9 mouse cellular contexts compared by ENCODE assay signal in the genomic region with DNA sequence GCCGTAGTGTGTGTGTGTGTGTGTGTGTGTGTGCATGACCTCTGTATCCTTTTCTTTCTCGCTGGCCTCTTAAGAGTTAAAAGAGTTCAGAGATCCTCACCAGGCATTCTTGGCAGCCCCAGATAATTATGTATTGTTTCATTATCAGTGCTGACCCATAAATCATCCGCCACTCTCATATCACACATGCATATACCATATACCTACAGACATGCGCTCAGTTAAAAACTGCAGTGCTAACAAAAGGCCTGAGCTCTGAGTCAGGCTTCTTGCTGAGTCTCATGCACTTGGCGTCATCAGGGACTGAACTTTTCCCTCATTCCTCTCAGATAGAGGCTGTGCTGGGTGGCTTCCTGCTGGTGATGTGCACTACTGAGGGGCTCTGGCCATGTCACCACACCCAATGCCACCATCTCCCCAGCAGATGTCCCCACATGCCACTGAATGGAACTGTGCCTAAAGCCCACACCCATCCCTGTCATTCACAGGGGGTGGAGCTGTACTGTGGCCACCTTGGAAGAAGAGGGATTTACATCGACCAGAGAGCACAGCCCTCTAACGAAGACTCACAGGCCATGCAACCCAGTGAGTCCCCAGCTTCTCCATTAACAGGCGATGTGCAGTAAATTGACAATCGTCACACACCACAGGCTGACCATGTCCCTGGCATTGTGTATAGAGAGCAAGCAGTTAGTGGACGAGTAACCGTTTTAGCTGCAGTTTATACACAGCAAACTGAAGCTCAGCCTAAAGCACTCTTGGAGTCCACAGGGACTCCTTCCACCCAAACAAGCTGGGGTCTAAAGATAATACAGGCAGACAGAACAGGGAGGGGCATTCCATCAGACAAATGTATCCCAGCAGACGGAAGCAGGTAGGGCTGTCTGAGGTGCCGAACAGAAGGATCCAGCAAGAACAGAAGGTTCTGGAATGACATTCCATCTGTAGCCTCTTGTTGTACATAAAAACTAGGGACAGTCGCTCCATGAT. TPM values are rescaled to one million over a fixed set of nuclear protein-coding genes. Genes with fewer than 3 reads are reported as not detected.
DNase-seq lines count a peak whose midpoint lies in the region; ATAC-seq and TF ChIP-seq lines count a peak whose summit lies in the region.
"Had no signal": no experiment of that assay in that cellular context is flagged by ENCODE, and none has a peak within 500 bp of the region (broad histone marks: within the 10 kb centered on the region; RNA-seq: fewer than 3 reads in every experiment).

No protein-coding gene starts in this region.

- no peaks in the 10 kb centered on the region for H3K27me3 ChIP-seq in lung, embryonic 14.5 days (ENCODE audit: insufficient read depth, low read length)
- H3K27me3 ChIP-seq: hindbrain, embryonic 15.5 days had no signal

- H3K36me3 ChIP-seq in lung, embryonic 14.5 days (ENCODE audit: insufficient read depth), result no peaks in the 10 kb centered on the region
- no peaks in the 10 kb centered on the region for H3K36me3 ChIP-seq in macrophage (ENCODE audit: inconsistent target)
- H3K36me3 ChIP-seq: hindbrain, embryonic 15.5 days had no signal

- H3K4me1 ChIP-seq in lung, embryonic 14.5 days (ENCODE audit: insufficient read depth), result no peaks in the 10 kb centered on the region
- H3K4me1 ChIP-seq: hindbrain, embryonic 15.5 days had no signal

- H3K79me2 ChIP-seq in macrophage (ENCODE audit: inconsistent target), result no peaks in the 10 kb centered on the region

- H3K9ac ChIP-seq in lung, embryonic 14.5 days, result no peak overlapping the region
- H3K9ac ChIP-seq: hindbrain, embryonic 15.5 days had no signal

- H3K4me3 ChIP-seq in lung, embryonic 14.5 days (ENCODE audit: low read depth, low read length), result no peak overlapping the region
- H3K4me3 ChIP-seq in macrophage (ENCODE audit: inconsistent target), result no peak overlapping the region
- H3K4me3 ChIP-seq: hindbrain, embryonic 15.5 days had no signal

- WGBS in lung, embryonic 14.5 days, result 52% methylated on average over 14 of the region's 14 CpGs
- 74% methylated on average over 14 of the region's 14 CpGs for WGBS in macrophage (ENCODE audit: missing documents)

- peak; percentile 54; the same call in 1 of the 2 replicates for ATAC-seq in lung, embryonic 14.5 days (ENCODE audit: insufficient read depth)

- no peak overlapping the region for H3K4me2 ChIP-seq in lung, embryonic 14.5 days
- H3K4me2 ChIP-seq: hindbrain, embryonic 15.5 days had no signal

- peak; percentile 51 for DNase-seq in adrenal gland, postnatal 14 days
- DNase-seq in adrenal gland, adult (ENCODE audit: inconsistent age in 2 of 2, low spot score in 1 of 2), result no peak
- peak; percentile 60 for DNase-seq in lung, embryonic 14.5 days
- no peak for DNase-seq in lung, postnatal 25 days (ENCODE audit: low spot score)
- peak; percentile 60 for DNase-seq in heart, postnatal 4 days
- DNase-seq in right cerebral cortex, adult 18-20 months, result no peak
- DNase-seq in left cerebral cortex, adult 9 months (ENCODE audit: low spot score in 2 of 2), result no peak

- TF ChIP-seq CTCF in lung, embryonic 14.5 days (IDR thresholded peaks at IDR 0.05; ENCODE audit: low read depth), result peak; percentile 67

- no peak overlapping the region for H3K27ac ChIP-seq in lung, embryonic 14.5 days (ENCODE audit: low read depth)
- peak overlapping the region; percentile 31 for H3K27ac ChIP-seq in macrophage
- H3K27ac ChIP-seq: hindbrain, embryonic 15.5 days had no signal

- H3K9me3 ChIP-seq in lung, embryonic 14.5 days (ENCODE audit: low read depth, low read length), result no peaks in the 10 kb centered on the region
- H3K9me3 ChIP-seq: hindbrain, embryonic 15.5 days had no signal

RNA-seq across cellular contexts. Expression of gene Tchp, which starts 4.9 kb away (rescaled TPM):
- total RNA-seq in adrenal gland, postnatal 14 days (2021), result 6.9 and 10.0 TPM in 2 replicates
- polyA plus RNA-seq in lung, embryonic 14.5 days (2014; fragmentation: Nextera tagmentation; extraction: Ambion mirVana), result 13.1 and 14.8 TPM in 2 replicates
- 1 to 10 TPM; 5.3 to 6.8 TPM for total RNA-seq in heart, postnatal 4 days (2021)
- 10 to 100 TPM in 22 of 26 experiments, 1 to 10 TPM in 4; 9.0 to 63.3 (median 24.2) TPM for total RNA-seq in macrophage (2018; cell fraction: chromatin; rRNA removed)
- 1 to 10 TPM; 1.8 to 7.3 (median 5.1) TPM for total RNA-seq in macrophage (2018; cell fraction: cytosol; rRNA removed)
- 10 to 100 TPM in 15 of 26 experiments, 1 to 10 TPM in 11; 3.9 to 30.7 (median 12.1) TPM for total RNA-seq in macrophage (2018; cell fraction: nucleus; rRNA removed)
- polyA plus RNA-seq in macrophage (2018), result 5.0 to 7.6 TPM (median 6.4 TPM) in 3 replicates

RNA-seq across cellular contexts. Expression of gene Gltp, which starts 11.9 kb away (rescaled TPM):
- total RNA-seq in adrenal gland, postnatal 14 days (2021), result 39.2 and 41.7 TPM in 2 replicates
- 71.1 and 74.8 TPM in 2 replicates for polyA plus RNA-seq in lung, embryonic 14.5 days (2014; fragmentation: Nextera tagmentation; extraction: Ambion mirVana)
- total RNA-seq in heart, postnatal 4 days (2021), result 10 to 100 TPM; 24.4 to 26.8 TPM
- total RNA-seq in macrophage (2018; cell fraction: chromatin; rRNA removed), result 10 to 100 TPM in 22 of 26 experiments, 1 to 10 TPM in 4; 6.8 to 33.1 (median 21.6) TPM
- 100 to 1,000 TPM; 176 to 408 (median 256) TPM for total RNA-seq in macrophage (2018; cell fraction: cytosol; rRNA removed)
- 100 to 1,000 TPM in 1 of 26 experiments, 10 to 100 TPM in 25; 26.3 to 110 (median 56.0) TPM for total RNA-seq in macrophage (2018; cell fraction: nucleus; rRNA removed)
- polyA plus RNA-seq in macrophage (2018), result 289 to 530 TPM (median 368 TPM) in 3 replicates

RNA-seq across cellular contexts. Expression of gene Trpv4, which starts 44.5 kb away (rescaled TPM):
- total RNA-seq in adrenal gland, postnatal 14 days (2021), result 2.1 and 3.6 TPM in 2 replicates
- polyA plus RNA-seq in lung, embryonic 14.5 days (2014; fragmentation: Nextera tagmentation; extraction: Ambion mirVana), result 1.0 and 1.6 TPM in 2 replicates
- 1 to 10 TPM; 2.8 to 3.1 TPM for total RNA-seq in heart, postnatal 4 days (2021)
- 10 to 100 TPM in 22 of 26 experiments, 1 to 10 TPM in 4; 4.9 to 48.1 (median 27.0) TPM for total RNA-seq in macrophage (2018; cell fraction: chromatin; rRNA removed)
- total RNA-seq in macrophage (2018; cell fraction: cytosol; rRNA removed), result 1 to 10 TPM; 1.6 to 9.9 (median 5.4) TPM
- total RNA-seq in macrophage (2018; cell fraction: nucleus; rRNA removed), result 10 to 100 TPM in 17 of 26 experiments, 1 to 10 TPM in 9; 3.5 to 37.8 (median 15.3) TPM
- polyA plus RNA-seq in macrophage (2018), result 4.4 to 12.1 TPM (median 7.1 TPM) in 3 replicates

Comparison
In these comparisons a context has a peak if more than half of its experiments do, and no peak if none do; other contexts are left out.
1. DNase-seq: peak in adrenal gland, postnatal 14 days (single experiment), lung, embryonic 14.5 days (single experiment) and heart, postnatal 4 days (single experiment); none in adrenal gland, adult (0 of 2), lung, postnatal 25 days (single experiment), right cerebral cortex, adult 18-20 months (single experiment) and left cerebral cortex, adult 9 months (0 of 2).